Mouse (Mus musculus) yolk sac, embryonic 10.5 days (tissue): ENCODE measurements at regions not wholly inside any gene's neighbourhood (a gene's known extent, or its start where the extent isn't known, plus 50 kb on each side); places are given as distances from the start of the nearest gene placed in this dataset.

Experiments
- DNase-seq: peaks from one replicate; pipeline ENCODE4 v3.0.0-alpha.2; 2017; ENCODE audit warnings: low spot score

- no peak for DNase-seq
These were observed 509.7 kb downstream of the Synb start for GRCm38 (mm10) chr14:68784395-68784794.

GRCm38 (mm10) chr14:68783216-68783615, 510.9 kb downstream of the Synb start:
- no peak for DNase-seq

- DNase-seq = no peak
These were observed 523.7 kb downstream of the Synb start for GRCm38 (mm10) chr14:68770411-68770810.

GRCm38 (mm10) chr14:68762916-68763315, 531.2 kb downstream of the Synb start:
- DNase-seq = no peak

- no peak for DNase-seq
These were observed 549.4 kb downstream of the Synb start for GRCm38 (mm10) chr14:68744661-68745060.

GRCm38 (mm10) chr14:68738474-68738873, 555.6 kb downstream of the Synb start:
- DNase-seq = no peak

GRCm38 (mm10) chr14:68735756-68736155, 558.3 kb downstream of the Synb start:
- DNase-seq = peak; percentile 32

- no peak for DNase-seq
These were observed 572.9 kb downstream of the Synb start for GRCm38 (mm10) chr14:68721156-68721555.

GRCm38 (mm10) chr14:68719429-68720160, 574.5 kb downstream of the Synb start:
- DNase-seq = no peak

- no peak for DNase-seq
These were observed 575.3 kb downstream of the Synb start for GRCm38 (mm10) chr14:68718846-68719245.
